Mouse (Mus musculus): ENCODE results near the gene Pmel.
"Not testable (repeated sequence)": the region's sequence is repeated elsewhere in the genome, so short reads cannot be mapped to it uniquely, and the experiment has no call there.

The Pmel gene

DNA sequence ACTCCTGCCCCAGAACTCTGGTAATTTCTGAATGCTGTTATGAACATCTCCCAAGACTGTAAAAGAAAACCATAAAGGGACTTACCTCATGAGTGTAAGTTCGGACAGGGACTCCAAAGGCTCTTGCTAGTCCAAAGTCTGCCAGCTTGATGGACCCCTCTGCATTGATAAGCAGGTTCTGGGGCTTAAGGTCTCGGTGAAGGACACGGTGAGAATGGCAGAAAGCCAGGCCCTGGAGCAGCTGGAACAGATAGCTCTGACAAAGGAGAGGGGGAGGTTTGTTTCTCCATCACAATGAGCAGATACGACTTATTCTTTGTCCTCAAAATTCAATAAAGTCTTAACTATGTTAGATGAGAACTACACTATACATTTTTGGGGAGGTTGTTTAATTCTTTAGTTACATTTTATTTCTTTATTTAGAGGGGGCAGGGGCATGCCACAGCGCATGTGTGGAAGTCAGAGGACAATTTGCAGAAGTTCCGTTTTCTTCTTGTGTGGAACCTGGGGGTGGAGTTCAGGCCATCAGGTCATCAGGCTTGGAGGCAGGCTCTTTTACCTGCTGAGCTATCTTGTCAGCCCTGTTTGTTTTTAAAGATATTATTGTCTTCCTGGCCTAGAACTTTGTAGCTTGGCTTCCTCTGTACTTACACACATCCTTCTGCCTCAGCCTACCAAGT is 1.5 kb upstream of the Pmel start:
- DNase-seq (ENCODE audit: low spot score): no peak

DNA sequence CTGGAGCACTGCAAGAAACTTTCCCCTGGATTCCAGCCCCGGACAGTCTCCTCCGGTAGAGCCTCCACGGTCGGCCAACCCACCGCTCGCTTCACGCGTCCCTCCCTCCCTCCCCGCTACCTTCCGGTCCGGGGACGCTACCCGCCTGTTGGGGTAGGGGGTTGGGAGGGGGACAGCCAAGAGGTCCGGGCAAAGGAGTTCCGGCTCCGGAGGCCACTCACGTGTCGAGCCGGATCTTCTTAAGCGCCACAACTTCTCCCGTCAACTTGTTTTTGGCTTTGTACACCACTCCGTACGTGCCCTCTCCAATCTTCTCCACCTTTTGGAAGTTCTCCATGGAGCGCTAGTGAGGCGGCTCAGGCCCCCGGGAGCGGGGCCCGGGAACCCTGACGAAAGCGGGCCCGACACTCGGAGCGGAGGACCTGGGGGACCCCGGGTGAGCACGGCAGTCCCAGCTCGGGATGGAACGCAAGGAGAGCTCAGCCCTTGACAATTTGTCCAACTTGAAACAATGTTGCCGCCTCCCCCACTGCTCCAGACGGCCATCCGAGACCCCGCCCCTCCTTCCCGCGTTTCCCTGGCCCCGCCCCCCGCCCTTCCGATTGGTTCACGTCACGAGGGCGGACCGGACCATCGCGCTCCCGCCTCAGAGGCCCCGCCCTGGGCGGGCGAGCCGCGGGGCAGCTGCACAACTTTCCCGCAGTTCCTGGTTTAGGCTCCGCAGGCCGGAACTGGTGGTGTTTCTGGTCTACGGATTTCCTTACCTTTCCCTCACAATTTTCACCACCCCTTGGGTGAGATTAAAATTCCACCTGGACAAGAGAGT is 709 bp downstream of the Pmel start, which contains the start of gene Cdk2:
Gene Cdk2 (minus strand): TSS at position 541 of the 826 bp plus-strand sequence.
- DNase-seq (ENCODE audit: low spot score): peak; percentile 90

DNA sequence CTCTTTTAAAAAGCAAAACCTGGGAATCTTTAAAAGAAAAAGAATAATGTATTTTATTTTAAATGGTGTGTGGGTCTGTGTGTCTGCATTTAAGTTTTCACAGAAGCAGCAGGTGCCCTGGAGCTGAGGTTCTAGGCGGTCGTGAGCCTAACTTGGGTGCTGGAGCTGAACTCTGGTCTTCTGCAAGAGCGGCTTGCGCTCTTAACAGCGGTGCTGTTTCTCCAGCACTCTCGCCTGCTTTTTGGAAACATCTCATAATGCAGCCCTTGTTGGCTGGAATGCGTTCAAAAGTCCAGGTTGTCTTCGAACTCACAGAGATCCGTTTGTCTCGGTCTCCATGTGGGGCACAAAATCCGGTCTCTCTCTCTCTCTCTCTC is 1.3 kb downstream of the Pmel start:
- no peak for DNase-seq (ENCODE audit: low spot score)

DNA sequence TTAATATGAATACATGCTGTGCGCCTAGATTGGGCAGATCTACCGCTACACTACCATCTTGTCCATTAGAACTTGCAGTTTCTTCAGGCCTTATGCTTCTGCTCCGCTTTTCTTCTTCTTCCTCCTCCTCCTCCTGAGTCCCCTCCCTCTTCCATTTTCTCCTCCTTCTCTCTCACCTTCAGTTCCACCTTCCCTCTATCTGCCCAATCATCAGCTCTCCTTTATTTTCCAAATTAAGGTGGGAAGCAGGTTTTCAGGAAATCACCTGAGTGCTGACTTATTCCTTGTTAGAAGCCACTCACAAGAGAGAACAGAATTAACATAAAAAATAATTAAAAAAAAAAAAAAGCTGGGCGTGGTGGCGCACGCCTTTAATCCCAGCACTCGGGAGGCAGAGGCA is 7.3 kb downstream of the Pmel start:
- not testable (repeated sequence) for DNase-seq (ENCODE audit: low spot score)

DNA sequence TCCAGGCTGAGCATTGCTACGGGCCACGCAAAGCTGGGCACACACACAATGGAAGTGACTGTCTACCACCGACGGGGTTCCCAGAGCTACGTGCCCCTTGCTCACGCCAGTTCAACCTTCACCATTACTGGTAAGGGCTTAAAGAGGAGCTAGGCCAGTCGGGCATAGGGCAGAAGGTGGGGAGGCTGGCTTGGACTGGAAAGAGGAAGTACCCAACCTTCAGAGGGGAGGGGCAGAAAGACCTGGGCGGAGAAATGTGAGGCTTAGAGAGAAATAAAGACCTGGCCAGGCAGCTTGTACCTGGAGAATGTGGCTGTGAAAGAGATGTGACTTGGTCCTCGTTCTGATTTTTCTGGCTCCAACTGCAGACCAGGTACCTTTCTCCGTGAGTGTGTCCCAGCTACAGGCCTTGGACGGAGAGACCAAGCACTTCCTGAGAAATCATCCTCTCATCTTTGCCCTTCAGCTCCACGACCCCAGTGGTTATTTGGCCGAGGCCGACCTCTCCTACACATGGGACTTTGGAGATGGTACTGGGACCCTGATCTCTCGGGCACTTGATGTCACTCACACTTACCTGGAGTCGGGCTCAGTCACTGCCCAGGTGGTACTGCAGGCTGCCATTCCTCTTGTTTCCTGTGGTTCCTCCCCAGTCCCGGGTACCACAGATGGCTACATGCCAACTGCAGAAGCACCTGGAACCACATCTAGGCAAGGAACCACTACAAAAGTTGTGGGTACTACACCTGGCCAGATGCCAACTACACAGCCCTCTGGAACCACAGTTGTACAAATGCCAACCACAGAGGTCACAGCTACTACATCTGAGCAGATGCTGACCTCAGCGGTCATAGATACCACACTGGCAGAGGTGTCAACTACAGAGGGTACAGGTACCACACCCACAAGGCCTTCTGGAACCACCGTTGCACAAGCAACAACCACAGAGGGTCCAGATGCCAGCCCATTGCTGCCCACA is 11.9 kb downstream of the Pmel start:
- no peak for DNase-seq (ENCODE audit: low spot score)

DNA sequence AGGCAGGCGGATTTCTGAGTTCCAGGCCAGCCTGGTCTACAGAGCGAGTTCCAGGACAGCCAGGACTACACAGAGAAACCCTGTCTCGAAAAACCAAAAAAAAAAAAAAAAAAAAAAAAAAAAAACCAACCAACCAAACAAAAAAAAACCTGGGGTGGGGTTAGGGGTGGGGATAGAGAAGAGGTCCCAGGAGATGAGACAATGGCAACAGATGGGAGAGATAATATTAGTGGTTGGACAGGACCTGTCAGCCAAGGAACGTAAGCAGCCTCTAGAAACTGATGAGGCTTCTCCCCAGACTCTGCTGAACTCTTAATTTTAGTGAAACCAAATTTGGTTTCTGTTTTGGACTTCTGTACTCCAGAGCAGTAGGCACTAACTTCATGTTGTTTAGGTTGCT is 21.5 kb downstream of the Pmel start:
- not testable (repeated sequence) for DNase-seq (ENCODE audit: low spot score)

DNA sequence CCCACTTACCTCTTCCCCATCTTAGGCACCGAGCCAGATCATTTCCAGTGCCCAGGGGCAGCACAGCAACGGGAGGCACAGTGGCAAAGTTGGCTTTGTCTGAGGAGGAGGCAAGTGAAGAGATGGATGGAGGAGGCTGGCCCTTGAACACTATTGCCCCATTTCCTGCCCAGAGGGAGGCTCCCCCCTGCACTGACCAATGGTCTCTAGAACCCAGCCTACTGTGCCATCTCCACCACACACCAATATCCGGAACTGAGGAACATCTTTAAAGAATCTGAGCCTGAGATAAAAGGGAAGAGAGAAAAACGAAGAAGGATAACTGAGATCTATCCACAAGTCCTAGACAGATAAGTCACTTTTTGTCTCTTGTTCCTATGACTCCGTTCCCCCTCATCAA is 24.1 kb downstream of the Pmel start:
- no peak for DNase-seq (ENCODE audit: low spot score)

DNA sequence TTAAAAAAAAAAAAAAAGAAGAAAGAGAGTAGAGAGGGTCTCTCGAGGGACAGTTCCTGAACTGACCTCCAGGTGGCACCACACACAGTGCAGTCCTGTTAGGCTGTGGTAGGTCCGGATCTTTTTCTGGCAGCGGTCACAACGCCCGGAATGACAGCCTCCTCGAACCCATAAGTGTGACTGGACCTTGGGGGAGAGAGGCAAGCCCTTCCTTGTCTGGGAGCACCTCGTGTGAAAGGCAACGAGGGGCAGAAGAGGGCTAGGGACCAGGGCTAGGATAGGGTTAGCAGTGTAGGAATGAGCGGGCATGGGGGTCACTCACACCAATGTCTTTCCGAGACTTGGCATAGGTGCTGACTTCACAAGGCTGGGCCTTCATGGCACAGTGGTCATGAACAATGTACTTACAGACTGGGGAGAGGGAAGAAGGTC is 27.0 kb downstream of the Pmel start:
- peak; percentile 68 for DNase-seq (ENCODE audit: low spot score)

DNA sequence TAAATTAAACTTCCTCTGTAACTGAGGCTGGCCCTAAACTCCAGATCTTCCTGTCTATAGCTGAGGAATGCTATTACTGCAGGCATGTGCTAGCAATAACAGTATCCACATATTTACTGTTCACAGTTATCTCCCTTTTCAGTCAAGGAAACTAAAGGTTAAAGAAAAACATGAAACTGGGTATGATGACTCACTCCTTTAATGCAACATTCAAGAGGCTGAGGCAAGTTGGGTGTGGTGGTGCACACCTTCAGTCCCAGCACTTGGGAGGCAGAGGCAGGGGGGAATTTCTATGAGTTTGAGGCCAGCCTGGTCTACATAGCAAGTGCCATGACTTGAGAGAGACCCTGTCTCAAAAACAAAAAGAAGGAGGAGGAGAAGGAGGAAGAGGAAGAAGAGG is 28.0 kb downstream of the Pmel start:
- no peak for DNase-seq (ENCODE audit: low spot score)

DNA sequence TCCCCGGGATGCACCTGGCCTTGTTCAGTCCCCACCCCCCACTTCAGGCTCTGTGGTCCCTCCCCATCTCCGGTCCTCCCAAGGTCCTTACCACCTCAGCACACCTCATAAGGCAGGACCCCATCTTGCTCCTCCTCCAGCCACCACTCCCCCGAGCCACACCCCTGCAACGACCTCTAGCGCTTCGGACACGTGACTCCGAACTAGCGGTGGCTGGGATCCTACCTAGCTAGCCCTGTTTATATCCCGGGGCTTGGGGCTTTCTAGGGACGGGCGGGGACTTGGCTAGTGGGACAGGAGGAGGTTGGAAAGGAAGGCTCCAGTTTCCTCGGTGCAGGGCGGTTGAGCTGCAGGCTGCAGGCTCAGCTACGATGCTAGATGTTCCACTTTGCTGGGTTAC is 33.4 kb downstream of the Pmel start:
- DNase-seq (ENCODE audit: low spot score): no peak

DNA sequence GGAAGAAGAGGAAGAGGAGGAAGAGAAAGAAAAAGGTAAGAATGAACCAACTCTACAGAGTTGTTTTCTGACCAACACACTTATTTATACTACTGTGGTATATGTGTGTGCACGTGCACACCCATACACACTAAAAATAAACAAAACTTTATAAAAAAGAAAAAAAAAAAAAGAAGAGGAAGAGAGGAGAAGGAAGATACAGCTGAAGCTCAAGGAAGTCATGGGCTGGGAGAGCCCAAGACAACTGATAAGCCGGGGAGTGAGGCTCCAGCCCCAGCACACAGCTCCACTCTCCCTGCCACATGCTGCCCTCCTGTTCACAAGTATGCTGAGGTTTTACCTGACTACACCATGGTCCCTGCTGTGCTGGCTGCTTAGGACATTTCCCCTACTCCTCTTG is 36.3 kb downstream of the Pmel start:
- no peak for DNase-seq (ENCODE audit: low spot score)

DNA sequence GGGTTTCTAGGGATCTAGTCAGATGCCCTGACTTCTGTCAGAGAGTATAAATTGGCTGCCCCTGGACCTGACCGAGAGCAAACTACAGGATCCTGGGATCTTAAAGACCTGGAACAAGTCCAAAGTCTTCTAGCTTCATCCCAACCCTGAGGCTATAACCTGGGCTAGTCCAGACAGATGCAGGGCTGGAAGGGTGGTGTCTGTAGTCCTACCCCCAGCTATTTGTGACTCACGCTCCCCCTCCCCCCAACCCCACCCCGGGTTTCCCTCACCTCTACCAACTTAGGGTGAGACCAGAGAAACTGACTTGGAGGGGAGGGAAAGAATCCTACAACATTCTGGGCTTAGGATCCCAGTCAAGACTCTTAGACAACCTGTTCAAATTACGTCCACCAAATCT is 38.6 kb downstream of the Pmel start:
- DNase-seq (ENCODE audit: low spot score): no peak

DNA sequence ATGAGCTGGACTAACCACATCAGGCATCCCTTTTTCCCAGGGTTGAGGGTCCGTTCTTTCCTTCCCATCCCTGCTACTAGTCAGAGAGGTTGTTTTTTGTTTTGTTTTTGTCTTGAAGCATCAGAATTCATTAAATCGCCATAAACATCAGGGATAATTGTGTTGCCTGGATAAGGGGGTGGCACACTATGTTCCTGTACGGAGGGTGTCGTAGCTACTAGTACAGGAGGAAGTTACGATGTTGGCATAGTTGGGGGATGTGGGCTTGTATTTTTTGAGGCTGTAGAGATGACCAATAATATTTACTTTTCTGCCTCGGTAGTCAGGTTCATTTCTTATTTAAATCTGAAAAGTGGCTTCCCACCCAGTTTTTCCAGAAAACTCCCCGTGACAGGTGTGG is 39.2 kb downstream of the Pmel start:
- DNase-seq (ENCODE audit: low spot score): no peak

DNA sequence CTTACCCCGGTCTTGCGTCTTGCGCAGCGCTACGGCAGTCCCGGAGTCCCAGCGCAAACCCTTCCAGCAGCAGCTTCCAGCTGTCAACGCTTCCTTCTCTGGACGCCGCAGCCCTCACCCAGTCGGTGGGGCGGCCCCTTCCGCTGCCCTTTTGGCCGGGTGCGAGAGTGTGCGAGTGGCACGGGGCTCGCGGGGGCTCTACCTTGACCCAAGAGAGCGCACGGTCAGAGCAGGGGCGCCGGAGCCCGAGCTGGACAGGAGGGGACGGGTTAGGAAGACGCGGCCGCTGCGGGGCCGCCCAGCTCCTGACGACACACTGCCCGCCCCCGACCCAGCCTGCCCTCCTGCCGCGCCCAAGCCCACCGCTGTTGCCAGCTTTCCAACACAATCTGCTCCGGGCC is 39.8 kb downstream of the Pmel start:
- no peak for DNase-seq (ENCODE audit: low spot score)

DNA sequence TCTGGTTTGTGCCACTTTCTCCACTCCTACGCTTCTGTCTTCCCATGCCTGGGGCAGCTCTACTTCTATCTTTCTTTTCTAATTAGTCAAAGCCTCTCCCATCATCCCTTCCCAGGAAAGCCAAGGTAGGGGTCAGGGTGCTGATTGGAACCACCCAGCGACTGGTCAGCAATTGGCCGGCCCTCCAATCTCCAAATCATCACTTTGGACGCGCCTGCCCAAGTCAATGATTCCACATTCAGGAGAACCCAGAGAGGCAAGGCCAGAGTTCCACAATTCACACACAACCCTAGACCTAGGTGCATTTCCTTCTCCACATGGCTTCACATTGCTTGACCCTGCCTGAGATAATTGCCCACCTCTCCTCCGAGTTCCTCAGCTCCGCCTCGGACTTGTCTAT is 40.2 kb downstream of the Pmel start:
- DNase-seq (ENCODE audit: low spot score): no peak

DNA sequence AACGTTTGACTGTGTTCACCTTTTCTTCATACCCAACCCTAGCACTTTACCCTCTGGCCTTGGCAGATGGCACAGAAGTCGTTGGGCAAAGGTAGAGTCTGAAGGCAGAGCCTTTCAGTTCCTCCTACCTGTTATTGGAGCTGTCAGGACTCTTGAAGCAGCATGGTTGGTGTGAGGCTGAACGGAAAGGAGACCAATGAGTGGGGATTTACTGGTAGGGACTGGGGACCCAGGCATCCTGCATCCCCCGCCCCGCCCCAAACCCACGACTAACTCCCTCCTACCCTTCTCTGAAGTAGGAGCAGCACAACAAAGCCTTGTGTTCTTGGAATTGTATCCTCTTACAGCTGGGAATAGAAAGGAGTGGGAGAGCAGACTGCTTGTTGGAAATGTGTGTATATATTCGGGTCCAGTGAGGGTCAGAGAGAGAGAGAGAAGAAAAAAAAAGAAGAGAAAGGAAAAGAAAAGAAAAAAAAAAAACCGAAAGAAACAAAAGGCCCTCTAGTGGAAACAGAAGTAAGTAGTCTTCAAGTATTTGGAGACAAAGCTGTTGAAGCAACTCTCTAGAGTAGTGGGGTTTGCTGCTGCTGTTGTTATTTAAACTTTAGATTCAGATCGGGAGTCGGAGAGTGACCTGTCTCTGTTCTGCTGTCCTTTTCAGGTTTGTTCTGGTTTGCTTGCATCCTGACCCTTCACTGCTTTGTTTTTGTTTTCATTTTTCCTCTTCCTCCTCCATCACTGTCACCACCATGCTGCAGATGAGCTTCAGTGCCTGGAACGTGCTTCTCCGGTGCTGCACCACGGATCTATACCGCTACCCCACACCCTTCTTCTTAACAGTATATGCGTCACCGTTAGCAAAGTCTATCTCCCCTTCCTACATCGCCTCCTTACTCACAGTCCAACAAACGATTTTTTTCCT is 40.9 kb downstream of the Pmel start, which contains the start of gene Dgka:
Gene Dgka (minus strand): TSS at position 176 of the 922 bp plus-strand sequence.
- DNase-seq (ENCODE audit: low spot score): peak; percentile 33

DNA sequence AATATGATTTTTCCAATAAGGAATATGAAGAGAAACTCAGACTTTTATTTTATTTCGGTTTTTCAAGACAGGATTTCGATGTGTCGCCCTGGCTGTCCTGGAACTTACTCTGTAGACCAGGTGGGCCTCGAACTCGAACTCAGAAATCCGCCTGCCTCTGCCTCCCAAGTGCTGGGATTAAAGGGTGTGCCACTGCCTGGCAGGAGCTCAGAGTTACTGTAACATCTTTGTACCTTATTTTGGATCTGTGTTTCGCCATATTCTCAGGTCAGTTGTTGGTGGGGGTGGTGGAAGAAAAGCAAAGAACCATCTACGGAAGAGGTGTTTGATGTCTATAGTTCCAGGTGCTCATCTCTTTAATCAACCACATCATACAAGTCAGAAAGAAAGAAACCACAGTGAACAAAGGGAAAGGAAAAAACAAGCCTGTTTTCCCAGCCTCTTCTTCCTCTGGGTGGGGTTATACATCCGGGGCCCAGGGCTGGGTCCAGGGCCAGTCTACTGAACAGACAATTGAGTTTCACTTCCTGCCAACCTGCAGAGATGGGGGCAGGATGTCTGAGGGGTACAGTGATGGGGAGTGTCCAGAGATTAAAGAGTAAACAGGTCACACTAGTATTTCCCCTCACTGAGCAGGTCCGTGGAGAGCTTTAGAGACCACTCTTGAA is 42.1 kb downstream of the Pmel start:
- DNase-seq (ENCODE audit: low spot score): no peak

DNA sequence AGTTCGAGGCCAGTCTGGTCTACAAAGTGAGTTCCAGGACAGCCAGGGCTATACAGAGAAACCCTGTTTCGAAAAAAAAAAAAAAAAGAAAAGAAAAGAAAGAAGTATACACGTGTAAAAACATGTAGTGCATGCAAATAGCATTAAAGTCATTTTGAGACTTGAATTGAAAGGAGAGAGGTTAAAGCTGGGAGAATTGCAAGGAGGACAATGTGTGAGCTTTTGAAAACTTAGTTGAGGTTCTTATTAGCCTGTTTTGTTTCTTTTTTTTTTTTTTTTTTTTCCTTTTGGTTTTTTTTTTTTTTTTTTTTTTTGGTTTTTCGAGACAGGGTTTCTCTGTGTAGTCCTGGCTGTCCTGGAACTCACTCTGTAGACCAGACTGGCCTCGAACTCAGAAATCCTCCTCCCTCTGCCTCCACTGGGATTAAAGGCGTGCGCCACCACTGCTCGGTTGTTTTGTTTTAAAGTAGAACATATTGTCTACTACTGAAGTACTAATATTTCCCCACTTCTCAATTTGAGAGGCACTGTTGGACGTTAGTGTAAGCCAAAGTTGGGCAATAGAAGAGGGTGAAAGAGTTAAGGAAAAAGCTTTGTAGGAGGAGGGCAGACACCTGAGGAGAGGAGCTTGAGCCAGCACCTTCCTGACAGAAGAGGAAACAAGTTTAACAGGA is 43.1 kb downstream of the Pmel start:
- DNase-seq (ENCODE audit: low spot score): no peak

DNA sequence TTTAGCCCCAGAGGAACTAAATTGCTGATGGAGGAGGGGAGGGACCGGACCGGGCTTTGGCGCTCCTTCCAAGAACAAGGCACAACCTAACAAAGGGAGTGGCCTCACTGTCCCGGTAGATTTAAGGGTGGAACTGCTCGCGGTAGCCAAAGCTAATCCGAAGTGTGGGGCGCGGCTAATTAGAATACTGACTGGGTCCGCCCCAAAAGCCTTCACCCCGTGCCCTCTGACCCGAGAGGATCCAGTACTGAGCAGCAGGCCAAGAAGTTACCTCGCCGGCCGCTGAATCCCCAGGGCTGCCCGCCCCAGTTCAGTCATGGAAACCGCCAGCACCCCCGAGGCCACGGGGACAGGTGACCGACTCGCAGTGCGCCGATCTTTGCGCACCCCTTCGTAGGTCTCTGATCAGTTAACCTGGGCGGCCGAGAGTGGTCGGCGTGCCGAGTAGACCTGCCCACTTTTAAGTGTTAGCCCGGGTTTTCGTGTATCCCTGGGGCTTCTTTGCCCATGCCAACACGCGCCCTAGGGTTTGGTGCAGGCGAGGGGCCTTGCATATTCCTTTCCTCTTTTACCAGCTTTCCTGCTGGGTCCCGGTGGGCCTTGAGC is 43.8 kb downstream of the Pmel start, which contains the start of gene Pym1:
Gene Pym1 (plus strand): TSS at position 244 of the 606 bp plus-strand sequence.
- peak; percentile 93 for DNase-seq (ENCODE audit: low spot score)

All from adipocyte (in vitro differentiated cells).